8 mouse cellular contexts compared by ENCODE assay signal in the genomic region with DNA sequence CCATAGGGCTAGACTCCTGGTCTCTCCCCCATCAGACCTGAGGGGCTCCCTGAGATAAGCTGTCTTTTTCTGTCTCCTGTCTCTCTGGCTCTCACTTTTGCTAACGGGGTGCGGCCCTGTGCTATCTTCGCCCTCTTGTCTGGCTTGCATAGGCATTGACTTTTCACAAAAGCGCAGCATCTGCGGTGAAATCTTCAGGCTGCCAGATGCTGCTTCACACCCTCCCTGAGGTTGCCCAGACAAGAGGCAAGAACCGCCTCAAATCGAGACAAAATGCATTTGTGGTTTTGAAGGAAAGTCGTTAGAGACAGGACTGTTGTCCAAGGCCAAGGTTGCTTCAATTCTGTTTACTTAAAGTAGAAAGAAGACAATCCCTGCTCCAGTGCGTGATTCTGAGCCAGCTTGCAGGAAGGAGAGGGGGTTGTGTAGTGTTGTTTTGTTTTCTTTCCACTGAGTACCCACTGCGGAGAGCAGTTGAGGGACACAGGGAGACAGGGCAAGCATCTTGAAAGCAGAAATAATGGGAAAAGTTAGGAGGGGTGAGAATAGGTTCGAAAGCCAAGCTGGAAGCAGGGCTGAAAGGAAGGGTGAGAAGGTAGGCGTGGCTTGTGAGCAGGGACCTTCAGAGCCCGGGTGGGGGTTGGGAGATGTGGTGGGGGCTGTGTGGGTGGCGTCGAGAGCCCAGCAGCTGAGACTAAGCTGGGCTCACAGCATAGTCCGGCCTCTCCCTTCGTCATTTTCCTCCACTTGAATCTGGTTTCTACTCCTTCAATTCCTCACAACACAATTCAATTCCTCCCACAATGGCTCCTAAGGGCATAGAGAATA. TPM values are rescaled to one million over a fixed set of nuclear protein-coding genes. Genes with fewer than 3 reads are reported as not detected.
DNase-seq lines count a peak whose midpoint lies in the region; ATAC-seq lines count a peak whose summit lies in the region.

No protein-coding gene starts in this region.

- no peak overlapping the region for H3K4me3 ChIP-seq in hindbrain, embryonic 14.5 days (replicated peaks; ENCODE audit: low read length)
- no peak overlapping the region for H3K4me3 ChIP-seq in stomach, embryonic 14.5 days (ENCODE audit: low read depth, low read length)

- H3K9me3 ChIP-seq in hindbrain, embryonic 14.5 days (ENCODE audit: control insufficient read depth, low read length), result no peaks in the 10 kb centered on the region
- H3K9me3 ChIP-seq in stomach, embryonic 14.5 days (ENCODE audit: control insufficient read depth, low read depth, low read length), result no peaks in the 10 kb centered on the region

- no peak overlapping the region for H3K9ac ChIP-seq in hindbrain, embryonic 14.5 days
- H3K9ac ChIP-seq in stomach, embryonic 14.5 days (replicated peaks; ENCODE audit: low read depth, low read length), result no peak overlapping the region

- peak; percentile 48; the same call in 1 of the 2 replicates for ATAC-seq in hindbrain, embryonic 14.5 days (ENCODE audit: low FRiP score)
- 0 out of 2 replicates have a peak, but pooled peaks have one; percentile 65 for ATAC-seq in stomach, embryonic 14.5 days (ENCODE audit: insufficient number of reproducible peaks, insufficient read depth, low FRiP score, low read depth)

- H3K27ac ChIP-seq in hindbrain, embryonic 14.5 days, result no peak overlapping the region
- H3K27ac ChIP-seq in stomach, embryonic 14.5 days (ENCODE audit: low read length), result peak overlapping the region; percentile 41; the same call in 1 of the 2 replicates

- no peaks in the 10 kb centered on the region for H3K27me3 ChIP-seq in hindbrain, embryonic 14.5 days (ENCODE audit: control insufficient read depth, insufficient read depth, low read length)
- no peaks in the 10 kb centered on the region for H3K27me3 ChIP-seq in stomach, embryonic 14.5 days (ENCODE audit: control insufficient read depth, insufficient read depth, low read length)

- H3K4me2 ChIP-seq in hindbrain, embryonic 14.5 days (replicated peaks), result peak overlapping the region; percentile 31
- H3K4me2 ChIP-seq in stomach, embryonic 14.5 days (replicated peaks; ENCODE audit: low read depth, low read length), result peak overlapping the region; percentile 28

- 11% methylated on average over 17 of the region's 17 CpGs for WGBS in hindbrain, embryonic 14.5 days
- 18% methylated on average over 17 of the region's 17 CpGs for whole genome bisulfite sequencing in stomach, embryonic 14.5 days

- no peaks in the 10 kb centered on the region for H3K36me3 ChIP-seq in hindbrain, embryonic 14.5 days (replicated peaks; ENCODE audit: control insufficient read depth, insufficient read depth)
- no peaks in the 10 kb centered on the region for H3K36me3 ChIP-seq in stomach, embryonic 14.5 days (ENCODE audit: control insufficient read depth, insufficient read depth, low read length)

- H3K4me1 ChIP-seq in hindbrain, embryonic 14.5 days (replicated peaks; ENCODE audit: control insufficient read depth, insufficient read depth, low read length), result peaks cover 10% of the 10 kb centered on the region; the same call in 1 of the 2 replicates
- H3K4me1 ChIP-seq in stomach, embryonic 14.5 days (ENCODE audit: control insufficient read depth, insufficient read depth, low read length), result 0 out of 2 replicates have a peak, but pooled peaks cover 10% of the 10 kb centered on the region

- DNase-seq in kidney, postnatal 4 days, result peak; percentile 36 to 61
- no peak for DNase-seq in kidney, postnatal 25 days
- peak; percentile 47 for DNase-seq in embryo, embryonic 10 days (ENCODE audit: low spot score)
- DNase-seq in hindbrain, embryonic 14.5 days (ENCODE audit: low spot score), result no peak
- peak; percentile 14 for DNase-seq in lung, postnatal 14 days
- DNase-seq in layer of hippocampus, postnatal 25 days (ENCODE audit: extremely low spot score in 1 of 2, low spot score in 1 of 2), result no peak
- DNase-seq in spleen, adult 12 weeks (ENCODE audit: low spot score), result no peak

RNA-seq across cellular contexts. Expression of a gene that starts 31.5 kb away (rescaled TPM):
- polyA plus RNA-seq in hindbrain, embryonic 14.5 days (2014; fragmentation: Nextera tagmentation; extraction: Ambion mirVana), result 132 and 141 TPM in 2 replicates
- 42.4 and 43.0 TPM in 2 replicates for polyA plus RNA-seq in stomach, embryonic 14.5 days (2014; fragmentation: Nextera tagmentation; extraction: Ambion mirVana)
- total RNA-seq in layer of hippocampus, postnatal 25 days (2021), result 100 to 1,000 TPM; 150 to 169 TPM

RNA-seq across cellular contexts. Expression of a gene that starts 40.9 kb away (rescaled TPM):
- 4.5 and 6.3 TPM in 2 replicates for polyA plus RNA-seq in hindbrain, embryonic 14.5 days (2014; fragmentation: Nextera tagmentation; extraction: Ambion mirVana)
- 2.4 and 2.5 TPM in 2 replicates for polyA plus RNA-seq in stomach, embryonic 14.5 days (2014; fragmentation: Nextera tagmentation; extraction: Ambion mirVana)
- 1 to 10 TPM; 3.8 to 4.8 TPM for total RNA-seq in layer of hippocampus, postnatal 25 days (2021)

Comparison
In these comparisons a context has a peak if more than half of its experiments do, and no peak if none do; other contexts are left out.
1. DNase-seq: peak in kidney, postnatal 4 days (2 of 2), embryo, embryonic 10 days (single experiment) and lung, postnatal 14 days (single experiment); none in kidney, postnatal 25 days (0 of 2), hindbrain, embryonic 14.5 days (single experiment), layer of hippocampus, postnatal 25 days (0 of 2) and spleen, adult 12 weeks (single experiment).